Mouse (Mus musculus): ENCODE data around the gene Pias1. TPM values are rescaled to one million over a fixed set of nuclear protein-coding genes. Genes with fewer than 3 reads are reported as not detected.

The Pias1 gene
- 10 to 100 TPM; 63.6 to 70.2 TPM for total RNA-seq (2021)

- DNase-seq, result no peak
These were observed at the start of gene Pias1 for GRCm38 (mm10) chr9:62987824-62988223. Gene Pias1 (minus strand): TSS chr9:62987924.

GRCm38 (mm10) chr9:63035431-63035830 is 47.7 kb upstream of the Pias1 start:
- no peak for DNase-seq

GRCm38 (mm10) chr9:63031011-63031782 is 43.5 kb upstream of the Pias1 start:
- no peak for DNase-seq

- no peak for DNase-seq
These were observed 34.8 kb upstream of the Pias1 start for GRCm38 (mm10) chr9:63022486-63022885.

GRCm38 (mm10) chr9:63007371-63007770 is 19.6 kb upstream of the Pias1 start:
- DNase-seq, result no peak

- DNase-seq, result no peak
These were observed 18.5 kb upstream of the Pias1 start for GRCm38 (mm10) chr9:63006081-63006820.

GRCm38 (mm10) chr9:62998561-62998960 is 10.8 kb upstream of the Pias1 start:
- DNase-seq, result no peak

GRCm38 (mm10) chr9:62997626-62998025 is 9.9 kb upstream of the Pias1 start:
- DNase-seq, result no peak

GRCm38 (mm10) chr9:62995186-62995585 is 7.5 kb upstream of the Pias1 start:
- DNase-seq, result no peak

GRCm38 (mm10) chr9:62990134-62990533 is 2.4 kb upstream of the Pias1 start:
- no peak for DNase-seq

- peak; percentile 96 to 97 for DNase-seq
These were observed 6.9 kb downstream of the Pias1 start for GRCm38 (mm10) chr9:62980777-62981202.

- DNase-seq, result peak; percentile 18 to 32
These were observed 7.5 kb downstream of the Pias1 start for GRCm38 (mm10) chr9:62980162-62980776.

GRCm38 (mm10) chr9:62979461-62980161 is 8.1 kb downstream of the Pias1 start:
- DNase-seq, result peak in 1 of 2 experiments; percentile 10

- no peak for DNase-seq
These were observed 10.6 kb downstream of the Pias1 start for GRCm38 (mm10) chr9:62977152-62977551.

- no peak for DNase-seq
These were observed 11.9 kb downstream of the Pias1 start for GRCm38 (mm10) chr9:62975830-62976229.

GRCm38 (mm10) chr9:62974439-62974838 is 13.3 kb downstream of the Pias1 start:
- DNase-seq, result no peak

- DNase-seq, result no peak
These were observed 15.5 kb downstream of the Pias1 start for GRCm38 (mm10) chr9:62972073-62972745.

GRCm38 (mm10) chr9:62970345-62970744 is 17.4 kb downstream of the Pias1 start:
- no peak for DNase-seq

GRCm38 (mm10) chr9:62966018-62966417 is 21.7 kb downstream of the Pias1 start:
- DNase-seq, result no peak

GRCm38 (mm10) chr9:62952713-62953112 is 35.0 kb downstream of the Pias1 start:
- DNase-seq, result no peak

GRCm38 (mm10) chr9:62945346-62945745 is 42.4 kb downstream of the Pias1 start:
- DNase-seq, result no peak

GRCm38 (mm10) chr9:62944063-62944462 is 43.7 kb downstream of the Pias1 start:
- DNase-seq, result no peak
